Mouse (Mus musculus): ENCODE data around the gene Gjb5. TPM values are rescaled to one million over a fixed set of nuclear protein-coding genes. Genes with fewer than 3 reads are reported as not detected.

Gjb5 gene
- total and polyA plus RNA-seq, 3 experiments: not detected

- no peaks in the 10 kb centered on the region for H3K27me3 ChIP-seq (ENCODE audit: control insufficient read depth in 1 of 2, insufficient read depth in 2 of 2, low read length in 2 of 2)
- H3K79me2 ChIP-seq (ENCODE audit: control insufficient read depth, insufficient read depth, low read length, poor library complexity): no peaks in the 10 kb centered on the region
- DNase-seq (ENCODE audit: low read depth, low spot score): no peak
- H3K9ac ChIP-seq (ENCODE audit: control insufficient read depth, low read depth, low read length, poor library complexity, severe bottlenecking): no peak overlapping the region
- no peak for TF ChIP-seq ETS1 (IDR thresholded peaks at IDR 0.05; ENCODE audit: low read depth, low read length)
- TF ChIP-seq EP300 (IDR thresholded peaks at IDR 0.05; ENCODE audit: low read depth in 1 of 2, low read length in 2 of 2): no peak
- no peak for TF ChIP-seq ZNF384 (IDR thresholded peaks at IDR 0.05; ENCODE audit: low read depth, low read length)
- TF ChIP-seq ELF1 (IDR thresholded peaks at IDR 0.05; ENCODE audit: low read depth, low read length): no peak
- no peak for TF ChIP-seq USF2 (IDR thresholded peaks at IDR 0.05; ENCODE audit: borderline replicate concordance in 1 of 2, insufficient read depth in 1 of 2, low read depth in 1 of 2, low read length in 2 of 2)
- TF ChIP-seq SMC3 (IDR thresholded peaks at IDR 0.05; ENCODE audit: low read depth, low read length): no peak
- no peak for TF ChIP-seq POLR2AphosphoS5 (IDR thresholded peaks at IDR 0.05; ENCODE audit: borderline replicate concordance, low read depth, low read length)
- TF ChIP-seq TAL1 (IDR thresholded peaks at IDR 0.05; ENCODE audit: low read length): no peak
- H3K9me3 ChIP-seq (replicated peaks; ENCODE audit: insufficient read depth, low read length): no peaks in the 10 kb centered on the region
- H3K27ac ChIP-seq (ENCODE audit: control insufficient read depth, low read depth, low read length): no peak overlapping the region
- H3K4me3 ChIP-seq (ENCODE audit: control insufficient read depth in 1 of 2, insufficient read depth in 1 of 2, low read depth in 2 of 2, low read length in 2 of 2): no peak overlapping the region
- H3K36me3 ChIP-seq (ENCODE audit: control insufficient read depth in 1 of 2, insufficient read depth in 2 of 2, low read length in 2 of 2): no peaks in the 10 kb centered on the region
- no peaks in the 10 kb centered on the region for H3K4me1 ChIP-seq (ENCODE audit: control insufficient read depth in 1 of 2, insufficient read depth in 2 of 2, low read length in 2 of 2)
Observed at GRCm38 (mm10) chr4:127334870-127335504, 23.0 kb downstream of the Gjb5 start.

- Histone ChIP-seq H3K9me3 (replicated peaks; ENCODE audit: insufficient read depth, low read length) (no peaks in the 10 kb centered on the region), H3K36me3 (ENCODE audit: control insufficient read depth in 1 of 2, insufficient read depth in 2 of 2, low read length in 2 of 2) (no peaks in the 10 kb centered on the region), H3K4me3 (ENCODE audit: control insufficient read depth in 1 of 2, insufficient read depth in 1 of 2, low read depth in 2 of 2, low read length in 2 of 2) (no peak overlapping the region), H3K4me1 (ENCODE audit: control insufficient read depth in 1 of 2, insufficient read depth in 2 of 2, low read length in 2 of 2) (no peaks in the 10 kb centered on the region), H3K27me3 (ENCODE audit: control insufficient read depth in 1 of 2, insufficient read depth in 2 of 2, low read length in 2 of 2) (no peaks in the 10 kb centered on the region), H3K27ac (ENCODE audit: control insufficient read depth, low read depth, low read length) (no peak overlapping the region), H3K79me2 (ENCODE audit: control insufficient read depth, insufficient read depth, low read length, poor library complexity) (no peaks in the 10 kb centered on the region), H3K9ac (ENCODE audit: control insufficient read depth, low read depth, low read length, poor library complexity, severe bottlenecking) (no peak overlapping the region)
- TF ChIP-seq POLR2AphosphoS2 (IDR thresholded peaks at IDR 0.05; ENCODE audit: low read length) (no peak), UBTF (IDR thresholded peaks at IDR 0.05; ENCODE audit: borderline replicate concordance, insufficient read depth, low read depth, low read length) (no peak), MAZ (IDR thresholded peaks at IDR 0.05; ENCODE audit: low read depth, low read length) (no peak), MXI1 (IDR thresholded peaks at IDR 0.05; ENCODE audit: low read depth, low read length) (no peak), KAT2A (conservative IDR thresholded peaks at IDR 0.05; ENCODE audit: low read depth, low read length) (no peak), NRF1 (IDR thresholded peaks at IDR 0.05; ENCODE audit: insufficient read depth, low read depth, low read length, poor library complexity, severe bottlenecking) (no peak), USF2 (IDR thresholded peaks at IDR 0.05; ENCODE audit: borderline replicate concordance in 1 of 2, insufficient read depth in 1 of 2, low read depth in 1 of 2, low read length in 2 of 2) (no peak), ETS1 (IDR thresholded peaks at IDR 0.05; ENCODE audit: low read depth, low read length) (no peak), GATA1 (IDR thresholded peaks at IDR 0.05; ENCODE audit: low read depth, low read length) (no peak), HCFC1 (IDR thresholded peaks at IDR 0.05; ENCODE audit: low read depth, low read length) (no peak), MYB (IDR thresholded peaks at IDR 0.05; ENCODE audit: low read depth, low read length) (no peak), MYC (IDR thresholded peaks at IDR 0.05; ENCODE audit: low read depth, low read length) (no peak), ZMIZ1 (IDR thresholded peaks at IDR 0.05; ENCODE audit: low read depth, low read length) (no peak), CHD1 (IDR thresholded peaks at IDR 0.05; ENCODE audit: low read depth, low read length) (no peak), TBP (IDR thresholded peaks at IDR 0.05; ENCODE audit: low read depth, low read length) (no peak), MAFK (IDR thresholded peaks at IDR 0.05; ENCODE audit: borderline replicate concordance, low read depth, low read length) (no peak), CHD2 (IDR thresholded peaks at IDR 0.05; ENCODE audit: low read length) (no peak), EP300 (IDR thresholded peaks at IDR 0.05; ENCODE audit: low read depth in 1 of 2, low read length in 2 of 2) (no peak), TCF12 (IDR thresholded peaks at IDR 0.05; ENCODE audit: low read depth, low read length) (no peak)
- no peak for DNase-seq (ENCODE audit: low read depth, low spot score)
Observed at GRCm38 (mm10) chr4:127331171-127331570, 26.8 kb downstream of the Gjb5 start.

Data from MEL (cell line).